Mouse (Mus musculus): ENCODE measurements at regions not wholly inside any gene's neighbourhood (a gene's known extent, or its start where the extent isn't known, plus 50 kb on each side); places are given as distances from the start of the nearest gene placed in this dataset.

GRCm38 (mm10) chr17:83049972-83050535 is 165.0 kb upstream of the Pkdcc start:
- TF ChIP-seq POLR2A (IDR thresholded peaks at IDR 0.05; ENCODE audit: low read depth, low read length) (no peak), CTCF (IDR thresholded peaks at IDR 0.05; ENCODE audit: extremely low read depth, insufficient read depth, insufficient read length, insufficient replicate concordance) (no peak)

All from spleen, adult 2 months (tissue).